Mouse (Mus musculus) gastrocnemius, adult 18-20 months (tissue): Measurements from ENCODE around the gene Fxyd1. TPM values are rescaled to one million over a fixed set of nuclear protein-coding genes. Genes with fewer than 3 reads are reported as not detected.

Experiments used
- DNase-seq: peaks from one replicate; pipeline ENCODE4 v3.0.0; 2021; ENCODE audit warnings: low spot score
- long read RNA-seq, 2 experiments: library from polyadenylated mRNA; stranded (forward); transcript quantifications; one replicate each; pipeline ENCODE4 v2.0.0; 2021
- total RNA-seq, 2 experiments: library from RNA; stranded (reverse); gene quantifications; 2 replicates each; pipeline ENCODE4 v1.2.3; 2021

Fxyd1 gene
- 1,000 to 10,000 TPM in 1 of 2 experiments, 100 to 1,000 TPM in 1; 983 to 1,012 TPM for total RNA-seq
- long read RNA-seq, experiment 1, transcript Fxyd1-212 (8 exons, 568 nt): minor isoform, 156 of 1,064 reads
- long read RNA-seq, experiment 1, transcript Fxyd1-213 (3 exons, 255 nt): major isoform, 617 of 1,064 reads
- long read RNA-seq, experiment 1, transcript Fxyd1-203 (8 exons, 492 nt): minor isoform, 66 of 1,064 reads
- long read RNA-seq, experiment 1, transcript Fxyd1-201 (8 exons, 620 nt): minor isoform, 13 of 1,064 reads
- long read RNA-seq, experiment 1, partial matches to known transcripts: 120 of 1,064 reads
- long read RNA-seq, experiment 1, other reads (novel, unspliced or antisense): 56 of 1,064 reads
- long read RNA-seq, experiment 2, transcript Fxyd1-212 (8 exons, 568 nt): minor isoform, 111 of 877 reads
- long read RNA-seq, experiment 2, transcript Fxyd1-213 (3 exons, 255 nt): major isoform, 524 of 877 reads
- long read RNA-seq, experiment 2, transcript Fxyd1-203 (8 exons, 492 nt): minor isoform, 67 of 877 reads
- long read RNA-seq, experiment 2, transcript Fxyd1-201 (8 exons, 620 nt): minor isoform, 11 of 877 reads
- long read RNA-seq, experiment 2, partial matches to known transcripts: 95 of 877 reads
- long read RNA-seq, experiment 2, other reads (novel, unspliced or antisense): 47 of 877 reads

DNA sequence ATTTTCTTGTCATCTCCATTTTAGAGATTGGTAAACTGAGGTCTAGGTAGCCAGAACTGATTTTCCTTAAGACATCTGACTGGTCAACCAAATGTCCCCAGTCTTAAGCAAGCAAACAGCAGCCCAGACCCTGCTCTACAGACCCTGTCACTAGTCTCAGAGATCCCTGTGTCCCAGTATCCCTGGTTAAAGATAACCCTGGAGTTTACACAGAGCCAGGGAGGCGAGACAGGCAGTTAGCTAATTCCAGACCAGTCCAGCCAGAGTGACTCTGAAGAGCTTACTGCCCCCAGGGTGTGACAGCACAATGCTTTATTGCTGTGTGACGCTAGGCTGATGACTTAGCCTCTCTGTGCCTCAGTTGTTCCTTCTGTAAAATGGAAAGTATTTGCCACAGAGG is at the start of gene Fxyd1:
TSS of gene Fxyd1 (minus strand) at position 129 of the 400 bp plus-strand sequence.
- no peak for DNase-seq

DNA sequence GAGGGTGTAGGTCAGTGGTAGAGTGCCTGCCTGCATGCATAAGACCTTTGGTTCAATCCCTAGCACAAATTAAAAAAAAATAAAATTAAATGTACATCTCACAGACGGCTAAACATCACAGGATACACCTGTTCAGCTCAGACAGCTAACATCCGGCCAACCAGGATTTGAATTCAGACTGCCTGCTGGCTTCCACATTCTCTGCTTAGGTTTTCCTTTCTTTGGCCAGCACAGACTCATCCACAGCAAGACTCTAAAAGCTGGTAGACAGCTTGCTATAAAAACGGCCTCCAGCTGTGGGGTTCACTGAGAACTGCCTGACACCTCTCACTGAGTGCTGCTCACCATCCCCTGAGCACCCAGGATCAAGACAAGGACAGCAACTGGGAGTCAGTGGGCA is 49.2 kb upstream of the Fxyd1 start:
- no peak for DNase-seq

DNA sequence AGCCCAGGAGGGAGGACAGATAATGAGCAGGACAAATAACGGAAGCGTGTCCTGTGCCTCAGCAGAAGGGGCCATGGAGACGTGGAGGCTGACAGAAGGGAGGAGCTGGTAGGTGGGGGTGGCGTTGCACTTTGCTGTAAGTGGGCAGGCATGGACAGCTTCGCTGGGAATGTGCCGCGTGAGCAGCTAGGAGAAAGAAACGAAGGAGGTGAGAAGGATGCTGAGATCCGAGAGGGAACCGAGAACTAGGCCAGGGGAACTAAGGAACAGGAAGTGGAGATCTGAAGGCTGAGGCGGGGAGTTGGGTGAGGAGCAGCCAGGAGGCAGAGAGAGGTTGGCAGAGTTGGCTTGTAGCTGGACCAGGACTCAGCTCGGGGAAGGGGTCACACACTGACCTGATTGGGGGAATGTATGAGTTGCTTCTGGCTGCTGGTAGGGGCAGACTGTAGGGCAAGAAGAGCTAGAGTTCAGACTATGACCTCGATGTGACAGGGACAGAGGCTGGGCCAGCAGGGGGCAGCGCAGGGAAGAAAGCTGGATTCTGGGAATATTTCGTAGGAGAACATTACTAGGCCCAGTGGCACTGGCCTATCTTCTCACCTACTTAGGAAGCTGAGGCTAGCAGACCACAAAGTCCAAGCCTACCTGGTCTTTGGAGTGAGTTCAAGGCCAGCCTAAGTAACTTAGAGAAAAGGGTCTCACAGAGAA is 48.2 kb upstream of the Fxyd1 start:
- DNase-seq: peak; percentile 72

DNA sequence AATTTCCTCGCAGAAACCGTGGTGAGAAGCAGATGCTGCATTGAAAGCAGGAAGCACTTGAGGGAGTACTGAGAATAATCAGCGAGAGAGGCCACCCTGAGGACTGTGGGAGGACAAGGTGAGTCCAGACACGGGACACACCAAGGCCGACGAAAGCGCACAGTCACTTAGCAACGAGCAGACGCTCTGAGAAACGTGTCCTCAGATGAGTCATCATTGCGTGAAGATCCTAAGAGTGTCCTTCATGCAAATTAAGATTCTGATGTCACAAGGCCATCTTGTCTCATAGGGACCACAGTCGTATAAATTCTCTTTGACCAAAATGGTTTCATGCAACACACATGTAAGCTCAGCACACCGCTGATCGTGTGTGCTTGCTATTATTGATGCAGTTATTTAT is 43.8 kb upstream of the Fxyd1 start:
- no peak for DNase-seq

DNA sequence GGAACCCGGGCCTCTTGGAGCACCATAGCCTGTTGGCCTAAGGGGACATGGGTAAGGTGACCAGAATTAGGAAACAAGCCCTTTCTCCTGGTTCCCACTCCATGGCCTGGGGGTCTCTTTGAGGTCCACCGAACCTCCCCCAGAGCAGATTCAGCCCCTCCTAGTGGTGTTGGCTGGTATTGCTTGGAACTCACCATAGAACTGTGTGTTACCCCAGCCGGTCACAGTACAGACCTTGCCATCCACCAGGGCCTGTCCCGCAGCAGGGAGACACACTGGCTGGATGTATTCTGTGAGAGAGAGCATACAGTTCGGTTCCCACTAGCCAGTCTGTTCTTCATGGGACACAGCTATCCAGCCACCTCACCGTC is 42.6 kb upstream of the Fxyd1 start:
- DNase-seq: no peak

DNA sequence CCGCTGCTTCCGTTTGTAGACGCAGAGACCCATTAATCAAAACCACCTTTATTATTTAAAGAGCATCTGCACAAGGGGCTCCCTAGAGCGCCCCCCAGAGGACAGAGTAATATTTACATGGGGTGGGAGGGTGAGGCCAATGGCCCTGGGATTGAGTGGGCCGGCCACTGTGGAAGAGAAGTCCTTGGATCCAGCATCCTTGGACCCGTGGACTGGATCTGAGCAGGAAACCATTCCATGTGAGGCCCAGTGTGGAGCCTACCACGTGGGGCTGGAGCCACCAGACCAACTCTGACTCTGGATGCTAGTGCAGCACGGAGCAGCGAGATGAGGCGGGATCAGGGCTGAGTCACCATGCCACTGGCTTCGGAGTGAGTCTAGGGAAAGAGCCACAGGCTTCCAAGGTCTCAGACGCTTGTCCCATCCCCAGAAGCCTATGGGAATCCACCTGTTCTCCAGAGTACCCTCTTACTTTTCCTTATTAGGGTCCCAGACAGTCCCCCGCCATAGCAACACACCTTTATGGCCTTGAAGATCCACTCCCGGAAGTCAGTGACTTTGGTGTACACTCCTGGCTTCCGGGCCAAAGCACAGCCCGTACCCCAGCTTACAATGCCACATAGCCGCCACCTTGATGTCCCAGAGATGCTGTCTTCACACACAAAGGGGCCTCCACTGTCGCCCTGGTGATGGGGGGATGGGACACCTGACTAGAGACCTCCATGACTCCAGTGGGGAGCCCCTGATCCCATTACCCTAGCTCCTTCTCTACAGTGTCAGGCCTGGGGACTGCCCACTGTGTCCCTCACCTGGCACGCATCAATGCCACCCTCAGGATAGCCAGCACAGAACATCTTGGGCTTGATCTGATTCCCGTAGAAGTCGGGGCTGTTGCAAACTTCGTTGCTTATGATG is 42.0 kb upstream of the Fxyd1 start:
- no peak for DNase-seq

DNA sequence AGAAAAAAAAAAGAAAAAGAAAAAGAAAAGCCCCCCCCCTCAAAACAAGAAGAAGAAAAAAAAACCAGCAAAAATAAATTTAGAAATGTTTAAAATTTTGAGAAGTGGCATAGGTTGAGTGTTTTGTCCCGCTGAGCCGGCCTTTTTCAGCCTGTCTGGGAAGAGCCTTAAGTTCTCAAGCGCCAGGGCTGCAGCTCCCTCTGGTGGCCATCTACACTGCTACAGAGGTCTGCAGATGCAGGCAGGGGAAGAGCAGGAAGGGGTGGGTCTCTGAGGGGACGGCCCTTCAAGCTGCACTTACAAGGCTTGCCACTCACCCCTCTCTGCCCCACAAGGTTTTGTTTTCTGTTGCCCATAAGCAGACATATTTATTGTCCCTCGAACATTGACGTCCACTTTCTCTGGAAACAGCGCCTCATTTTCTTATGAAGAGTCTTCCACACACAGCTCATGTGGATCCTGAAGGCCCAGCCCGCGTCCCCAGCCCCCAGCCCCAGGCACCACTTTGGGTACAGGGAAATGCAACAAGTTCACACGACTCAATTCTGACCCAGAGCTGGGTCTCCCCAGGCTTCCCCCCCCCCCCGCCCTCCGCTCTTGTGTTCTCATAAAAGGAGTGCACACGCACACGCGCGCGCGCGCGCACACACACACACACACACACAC is 40.7 kb upstream of the Fxyd1 start:
- peak; percentile 92 for DNase-seq

DNA sequence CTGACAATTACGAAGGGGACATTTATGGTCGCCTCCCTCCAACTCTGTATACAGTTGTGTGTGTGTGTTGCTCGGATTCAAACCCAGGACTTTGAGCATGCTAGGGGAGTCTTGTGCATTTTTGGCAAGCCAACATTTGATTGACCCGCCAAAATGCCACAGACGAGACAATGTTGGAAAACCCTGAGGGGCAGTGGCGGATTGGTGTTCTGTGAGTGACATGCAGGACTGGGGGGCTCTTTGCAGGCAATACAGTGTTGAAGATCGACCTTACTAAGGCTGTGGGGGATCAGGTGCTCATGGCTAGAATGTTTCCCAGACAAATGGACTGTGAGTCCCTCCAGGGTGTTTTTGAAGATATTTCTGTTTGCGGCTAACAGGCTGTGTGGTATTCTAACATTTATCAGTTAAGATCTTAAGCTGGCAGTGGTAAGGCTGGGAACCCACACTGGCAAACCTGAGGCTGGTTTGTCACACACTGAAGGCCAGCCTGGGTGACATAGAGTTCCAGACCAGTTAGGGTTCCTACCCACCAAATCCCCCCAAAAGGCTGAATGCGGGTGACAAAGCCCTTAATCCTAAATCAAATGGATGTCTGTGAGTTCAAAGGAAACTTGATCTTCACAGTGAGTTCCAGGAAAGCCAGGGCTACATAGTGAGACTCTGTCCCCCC is 40.0 kb upstream of the Fxyd1 start:
- no peak for DNase-seq

DNA sequence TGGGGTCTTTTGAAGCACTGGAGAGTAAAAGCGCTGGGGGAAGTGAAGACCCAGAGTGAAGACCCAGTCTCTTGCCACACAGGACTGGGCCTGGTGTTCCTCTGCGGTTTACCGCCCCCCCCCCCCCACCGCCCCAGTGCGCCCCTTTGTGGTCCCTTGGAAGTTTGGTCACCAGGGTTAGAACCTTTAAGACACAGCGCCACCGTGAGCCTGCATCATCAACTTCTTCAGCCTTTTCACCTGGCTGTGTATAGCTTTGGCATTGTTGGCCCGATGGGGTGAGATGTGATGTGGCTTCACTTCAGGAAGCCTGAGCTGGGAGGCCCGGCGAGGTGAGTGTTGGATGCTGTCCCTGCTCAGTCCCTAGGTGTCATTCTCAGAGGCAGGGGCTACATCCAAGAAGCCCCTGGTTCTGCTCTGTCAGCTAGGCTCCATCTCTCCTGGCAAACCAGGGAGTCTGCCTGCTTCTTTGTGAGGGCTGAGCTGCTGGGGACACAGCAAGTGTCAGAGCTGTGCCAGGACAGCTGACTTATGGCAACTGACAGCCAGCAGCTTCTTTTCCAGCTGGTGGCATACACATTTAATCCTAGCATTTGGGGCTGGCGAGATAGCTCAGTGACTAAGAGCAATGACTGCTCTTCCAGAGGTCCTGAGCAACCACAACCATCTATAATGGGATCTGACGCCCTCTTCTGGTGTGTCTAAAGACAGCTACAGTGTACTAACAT is 37.9 kb upstream of the Fxyd1 start:
- no peak for DNase-seq

DNA sequence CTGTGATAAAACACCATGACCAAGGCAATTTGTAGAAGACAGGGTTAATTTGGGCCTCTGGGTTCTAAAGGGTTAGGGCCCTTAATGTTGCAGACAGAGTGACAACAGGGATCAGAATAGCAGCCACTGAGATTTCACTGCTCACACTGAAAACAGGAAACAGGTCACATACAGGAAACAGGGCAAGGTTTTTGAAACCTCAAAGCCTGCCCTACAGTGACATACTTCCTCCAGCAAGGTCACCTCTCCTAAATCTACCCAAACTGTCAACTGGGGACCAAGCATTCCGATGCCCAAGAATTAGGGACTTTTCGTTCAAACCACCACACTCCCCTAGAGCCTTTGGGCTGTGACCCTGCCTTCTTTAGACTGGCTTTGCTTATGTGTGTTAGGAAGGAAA is 32.7 kb upstream of the Fxyd1 start:
- no peak for DNase-seq

DNA sequence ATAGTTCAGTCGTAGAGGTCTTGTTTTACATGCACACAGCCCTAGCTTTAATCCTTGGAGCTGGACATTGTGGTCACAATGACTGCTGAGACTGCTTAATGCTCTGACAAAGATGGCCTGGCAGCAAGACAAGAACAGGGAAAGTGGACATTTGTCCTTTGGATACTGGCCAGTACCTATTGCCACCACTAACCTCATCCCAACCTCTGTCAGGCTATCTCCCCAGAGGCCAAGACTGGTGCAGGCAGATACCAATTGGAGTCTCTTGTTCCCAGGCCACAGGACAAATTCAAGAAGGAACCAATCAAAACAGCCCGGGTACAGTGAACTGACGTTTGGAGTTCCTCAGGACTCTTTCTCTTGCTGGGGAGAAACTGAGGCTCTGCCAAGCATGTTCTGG is 31.2 kb upstream of the Fxyd1 start:
- DNase-seq: no peak

DNA sequence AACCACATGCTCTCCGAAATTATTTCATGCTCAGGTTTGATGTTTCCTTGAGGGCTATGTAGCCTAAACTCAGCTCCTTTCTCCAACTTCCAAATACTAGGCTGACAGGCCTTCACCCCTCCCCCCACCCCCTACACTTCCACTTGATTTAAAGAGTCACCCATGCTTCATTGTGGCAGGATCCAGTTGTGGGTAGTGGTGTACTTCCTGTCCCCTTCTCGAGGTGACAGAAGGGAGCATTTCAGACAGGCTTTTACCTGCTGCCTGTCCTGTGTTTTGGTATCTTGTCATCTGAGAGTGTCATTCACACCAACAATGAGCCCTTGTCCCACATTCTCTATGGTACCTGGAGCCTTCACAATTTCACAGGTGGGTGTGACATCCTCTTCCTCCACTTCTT is 30.3 kb upstream of the Fxyd1 start:
- DNase-seq: no peak

DNA sequence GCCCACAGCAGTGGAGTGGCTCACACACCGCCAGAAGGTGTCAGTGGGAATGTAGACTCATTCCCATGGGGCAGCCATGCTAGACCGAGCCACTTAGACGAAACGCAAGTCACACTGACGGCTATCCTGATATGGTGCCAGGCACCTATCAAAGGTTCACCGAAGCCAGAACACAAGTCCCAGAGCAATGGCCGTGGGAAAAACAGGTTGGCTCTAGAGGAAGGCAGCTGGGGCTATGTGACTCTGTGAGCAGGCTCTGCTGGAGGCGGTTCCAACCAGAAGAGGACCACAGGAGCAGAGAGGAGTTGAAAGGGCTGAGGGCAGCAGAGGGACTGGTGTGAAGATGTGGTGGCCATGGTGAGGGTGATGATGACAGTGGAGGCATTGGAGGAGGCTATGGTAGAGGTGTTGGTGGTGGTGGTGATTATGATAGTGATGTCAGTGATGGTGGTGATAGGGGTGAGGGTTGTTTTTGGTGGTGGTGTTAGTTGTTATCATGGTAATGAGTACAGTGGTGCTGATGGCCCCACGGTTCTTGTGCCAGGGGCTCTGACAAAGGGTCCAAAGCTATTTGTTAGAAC is 29.3 kb upstream of the Fxyd1 start:
- DNase-seq: no peak

DNA sequence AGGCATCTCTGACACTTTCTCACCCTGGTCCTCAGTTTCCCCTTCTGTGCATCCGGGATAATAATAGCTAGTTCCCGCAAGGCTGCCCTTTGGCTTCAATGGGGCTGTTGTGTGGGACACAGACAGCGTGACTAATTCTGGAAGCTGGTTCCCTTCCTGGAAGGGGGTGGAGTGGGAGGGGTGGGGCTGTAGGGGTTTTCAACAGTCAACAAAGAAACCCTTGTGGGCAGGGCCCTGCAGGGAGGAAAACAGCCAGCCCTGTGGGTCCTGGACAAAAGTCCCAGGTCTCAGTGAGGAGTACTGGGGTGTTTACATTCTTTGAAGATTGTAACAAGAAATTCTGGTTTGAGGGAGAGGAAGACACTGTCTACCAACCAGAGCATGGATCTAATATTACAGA is 28.2 kb upstream of the Fxyd1 start:
- DNase-seq: peak; percentile 56

DNA sequence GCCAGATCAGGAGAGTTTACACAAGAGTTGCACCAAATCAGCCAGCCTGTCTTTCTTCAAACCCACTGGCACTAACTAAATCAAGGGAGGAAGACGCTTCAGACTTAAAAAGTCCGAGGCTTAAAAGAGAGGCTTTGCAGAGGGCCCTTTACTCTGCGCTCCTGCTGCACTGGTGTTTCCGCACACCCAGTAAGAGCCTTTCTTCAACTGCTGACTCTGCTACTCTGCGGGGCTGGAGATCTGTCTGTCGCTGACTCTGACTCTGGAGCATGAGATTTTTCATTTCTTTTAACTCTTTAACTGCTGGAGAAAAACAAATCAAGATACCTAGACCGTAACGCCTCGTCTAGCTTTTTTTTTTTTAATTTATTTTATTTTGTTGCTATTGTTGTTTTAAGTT is 27.1 kb upstream of the Fxyd1 start:
- DNase-seq: no peak

DNA sequence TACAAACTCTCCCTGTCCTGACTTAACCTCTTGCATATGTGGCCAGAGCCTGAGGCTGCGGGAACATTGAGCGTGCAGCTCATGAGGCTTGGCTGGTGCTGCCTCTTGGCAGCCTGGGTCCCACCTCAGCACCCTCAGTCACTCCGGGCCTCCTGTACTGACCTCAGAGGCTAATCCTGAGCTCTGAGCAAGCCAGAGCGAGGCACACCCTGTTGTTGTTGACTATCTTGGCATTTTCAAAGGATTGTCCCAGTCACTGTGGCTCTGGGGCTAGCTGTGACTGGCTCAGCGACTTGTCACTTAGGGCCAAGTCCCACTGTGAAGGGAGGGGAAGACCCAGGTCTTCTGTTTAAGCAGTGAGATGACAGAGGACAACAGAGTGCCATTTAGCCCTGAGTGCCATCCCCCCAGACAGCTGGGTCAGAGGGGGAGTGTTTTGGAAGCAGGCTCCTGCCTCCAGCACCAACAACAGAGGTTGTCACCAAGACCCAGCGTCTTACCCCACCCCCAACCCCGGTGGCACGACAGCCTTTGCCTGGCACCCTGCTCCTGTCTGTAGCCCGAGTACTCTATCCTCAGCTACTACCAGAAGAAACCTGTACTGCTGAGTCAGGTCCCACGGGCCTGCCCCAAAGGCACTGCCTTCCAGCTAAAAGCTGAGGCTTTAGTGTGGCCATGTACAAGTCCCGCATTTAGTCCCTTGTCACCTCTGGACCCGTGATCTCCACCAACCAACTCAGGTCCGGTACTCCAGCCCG is 26.0 kb upstream of the Fxyd1 start:
- DNase-seq: peak; percentile 88

DNA sequence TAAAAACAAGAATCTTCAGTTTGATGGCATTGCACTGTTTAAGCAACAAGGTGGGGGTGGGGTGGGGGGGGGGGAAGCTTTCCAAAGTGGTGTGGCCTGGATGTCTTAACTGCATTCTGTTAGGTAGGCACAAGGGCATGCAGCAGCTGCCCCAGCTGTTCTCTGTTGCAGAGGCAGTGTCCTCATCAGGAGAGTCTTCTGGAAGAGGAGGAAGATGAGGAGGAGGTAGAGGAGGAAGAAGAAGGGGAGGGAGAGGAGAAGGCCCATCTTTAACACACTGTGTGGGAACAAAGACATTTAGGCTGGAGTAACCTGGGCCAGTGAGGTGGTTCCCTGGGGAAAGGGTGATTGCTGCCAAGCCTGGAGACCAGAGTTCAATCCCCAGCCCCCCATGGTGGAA is 25.1 kb upstream of the Fxyd1 start:
- no peak for DNase-seq

DNA sequence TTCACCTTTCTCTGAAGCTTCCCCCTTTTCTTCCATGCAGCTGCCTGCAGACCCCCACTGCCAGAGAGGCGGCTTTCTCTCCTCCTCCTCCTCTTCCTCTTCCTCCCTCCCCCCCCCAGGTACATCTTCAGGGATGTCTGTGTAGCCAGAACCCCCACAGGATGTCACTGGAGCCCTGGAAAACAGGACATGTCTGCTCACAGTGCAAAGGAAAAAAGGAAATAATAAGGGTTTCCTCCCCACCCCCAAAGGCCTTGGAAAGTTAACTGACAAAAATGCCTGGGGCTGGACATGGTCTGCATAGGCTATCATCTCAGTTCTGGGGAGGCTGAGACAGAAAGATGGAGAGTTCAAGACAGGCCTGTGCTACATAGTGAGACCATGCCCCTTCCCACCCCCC is 24.1 kb upstream of the Fxyd1 start:
- no peak for DNase-seq

DNA sequence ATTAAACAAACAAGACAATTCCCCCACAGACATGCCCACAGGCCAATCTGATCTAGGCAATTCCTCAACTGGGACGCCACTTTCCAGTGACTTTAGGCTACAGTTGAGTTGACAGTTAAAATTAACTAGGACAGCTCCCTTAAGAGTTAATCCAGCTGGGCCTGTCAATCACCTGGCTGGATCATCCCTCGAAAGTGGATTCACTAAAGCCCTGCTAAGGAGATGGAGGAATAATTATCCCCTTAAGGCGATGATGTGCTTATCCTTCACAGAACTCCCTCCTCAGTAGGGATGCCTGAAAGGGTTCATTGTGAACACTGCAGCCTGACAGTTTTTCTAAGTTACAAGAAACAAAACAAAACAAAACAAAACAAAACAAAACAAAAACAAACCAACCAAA is 23.6 kb upstream of the Fxyd1 start:
- DNase-seq: no peak
